Mouse (Mus musculus) cerebellum, adult 18-20 months (tissue): ENCODE data around the gene Tex13a.

ENCODE experiments used
- DNase-seq, 2 experiments: peaks; one replicate each; pipeline ENCODE4 v3.0.0; 2021

Gene Tex13a

GRCm38 (mm10) chrX:138209480-138209879, at the start of gene Tex13a:
Tex13a (minus strand) TSS chrX:138209580.
- DNase-seq = no peak

DNA sequence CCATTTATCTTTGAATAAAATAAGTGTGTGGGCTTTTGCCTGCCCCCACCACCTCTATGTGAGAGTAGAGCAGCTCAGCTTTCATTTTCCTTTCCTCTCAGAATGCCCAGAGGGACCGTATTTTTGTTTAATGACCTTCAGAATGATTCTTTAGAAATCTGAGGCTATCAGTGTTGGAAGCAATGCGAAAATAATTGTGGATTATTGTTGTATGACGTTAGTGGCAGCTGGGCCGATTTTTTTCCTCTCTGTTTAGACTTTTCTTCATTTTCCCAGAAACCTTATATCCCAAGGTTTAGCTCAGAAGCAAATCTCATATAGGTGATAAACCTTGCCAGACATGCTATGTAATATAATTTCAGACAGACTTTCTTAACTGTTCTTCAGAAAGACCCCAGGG, 25.2 kb upstream of the Tex13a start:
- DNase-seq = no peak

GRCm38 (mm10) chrX:138170146-138170545, 39.2 kb downstream of the Tex13a start:
- DNase-seq = no peak
